Mouse (Mus musculus): Measurements from ENCODE around the gene Gprin2. TPM values are rescaled to one million over a fixed set of nuclear protein-coding genes. Genes with fewer than 3 reads are reported as not detected.
A peak's percentile ranks its signal among the peaks of the same experiment; 100 is the strongest.

Gene Gprin2
- 0.18 and 1.0 TPM in 2 replicates for polyA plus RNA-seq (2016; fragmentation: Nextera tagmentation; extraction: Ambion mirVana)

GRCm38 (mm10) chr14:34201231-34202035 lies at the start of gene Gprin2:
TSS of gene Gprin2 (minus strand) at chr14:34201653.
- no peaks in the 10 kb centered on the region for H3K9me3 ChIP-seq
- peak within 1 kb of the TSS; percentile 87 for H3K4me3 ChIP-seq
- peaks cover 58% of the 10 kb centered on the region for H3K27me3 ChIP-seq (replicated peaks; ENCODE audit: low read depth, poor library complexity, severe bottlenecking)
- no peaks in the 10 kb centered on the region for H3K36me3 ChIP-seq (replicated peaks)
- peaks cover 22% of the 10 kb centered on the region for H3K4me1 ChIP-seq
- 3% methylated on average over 49 of the region's 52 CpGs for WGBS
- H3K27ac ChIP-seq (replicated peaks): peak within 1 kb of the TSS; percentile 65
- peak; percentile 64 for DNase-seq (ENCODE audit: low spot score)

- 87% methylated on average over 6 of the region's 6 CpGs for WGBS
These were observed 39.2 kb upstream of the Gprin2 start for GRCm38 (mm10) chr14:34240676-34241075.

DNA sequence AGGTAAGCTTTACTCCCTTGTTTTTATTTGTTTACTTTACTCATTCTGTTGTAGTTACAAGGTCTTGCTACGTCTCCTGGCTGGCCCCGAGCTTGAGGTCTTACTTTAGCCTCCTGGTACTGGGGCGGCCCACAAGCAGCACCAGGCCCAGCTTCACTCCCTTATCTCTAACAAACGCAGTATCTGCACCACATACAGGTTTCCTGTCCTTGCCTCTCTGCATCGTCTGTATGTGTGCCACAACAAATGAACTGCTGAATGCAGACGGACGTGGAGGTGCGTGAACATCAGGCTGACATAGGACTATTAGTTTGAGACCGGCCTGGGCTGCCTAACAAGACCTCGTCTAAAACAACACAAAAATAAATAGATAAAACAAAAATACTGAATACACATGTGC lies 38.8 kb upstream of the Gprin2 start:
- Histone ChIP-seq H3K27ac (replicated peaks) (no peak overlapping the region), H3K27me3 (replicated peaks; ENCODE audit: low read depth, poor library complexity, severe bottlenecking) (no peaks in the 10 kb centered on the region), H3K9me3 (no peaks in the 10 kb centered on the region), H3K4me3 (no peak overlapping the region), H3K36me3 (replicated peaks) (no peaks in the 10 kb centered on the region), H3K4me1 (no peaks in the 10 kb centered on the region)
- no peak for DNase-seq (ENCODE audit: low spot score)
- 87% methylated on average over 10 of the region's 10 CpGs for WGBS

More at GRCm38 (mm10) chr14:34240676-34241075, 39.2 kb upstream of the Gprin2 start:
- no peaks in the 10 kb centered on the region for H3K9me3 ChIP-seq
- H3K27me3 ChIP-seq (replicated peaks; ENCODE audit: low read depth, poor library complexity, severe bottlenecking): no peaks in the 10 kb centered on the region
- H3K36me3 ChIP-seq (replicated peaks): no peaks in the 10 kb centered on the region
- no peak overlapping the region for H3K4me3 ChIP-seq
- no peak overlapping the region for H3K27ac ChIP-seq (replicated peaks)
- no peaks in the 10 kb centered on the region for H3K4me1 ChIP-seq
- no peak for DNase-seq (ENCODE audit: low spot score)

DNA sequence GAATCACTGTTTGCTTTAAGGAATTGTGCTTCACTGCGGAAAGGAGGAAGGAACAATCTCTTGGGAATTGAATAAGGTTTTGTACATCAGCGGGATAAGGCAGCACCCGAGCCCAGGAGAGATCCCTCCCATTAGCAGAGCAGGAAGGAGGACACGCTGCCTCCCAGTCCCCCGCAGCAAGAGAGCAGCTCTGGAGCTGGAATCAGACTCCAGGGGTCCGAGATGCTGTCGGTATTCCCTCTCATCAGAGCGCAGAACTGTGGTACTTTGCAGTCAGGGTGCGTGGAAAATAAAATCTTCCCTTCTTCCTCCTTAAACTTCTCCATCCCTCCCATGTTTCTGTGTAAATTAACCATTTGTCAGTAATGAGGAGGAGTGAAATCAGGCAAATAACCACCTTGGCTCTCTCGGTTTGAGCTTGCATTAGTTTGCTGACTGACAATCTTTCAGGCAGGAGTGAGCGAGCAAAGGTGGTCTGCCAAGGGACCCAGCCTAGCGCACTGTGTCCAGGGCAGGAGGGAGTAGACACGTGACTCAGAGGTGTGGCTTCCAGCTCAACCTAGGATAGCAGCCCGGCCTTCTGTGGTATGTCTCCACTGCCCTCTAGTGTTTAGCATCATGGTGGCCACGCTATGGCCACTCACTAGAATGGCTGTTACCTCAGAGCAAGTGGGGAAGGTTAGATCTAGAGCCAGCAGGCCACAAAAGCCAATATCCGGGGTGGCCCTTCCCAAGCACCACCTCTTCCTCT lies 33.4 kb upstream of the Gprin2 start:
- Histone ChIP-seq H3K27ac (replicated peaks) (no peak overlapping the region), H3K27me3 (replicated peaks; ENCODE audit: low read depth, poor library complexity, severe bottlenecking) (no peaks in the 10 kb centered on the region), H3K4me1 (peaks cover 7% of the 10 kb centered on the region), H3K36me3 (replicated peaks) (no peaks in the 10 kb centered on the region), H3K9me3 (no peaks in the 10 kb centered on the region), H3K4me3 (peak overlapping the region; percentile 51)
- peak; percentile 83 for DNase-seq (ENCODE audit: low spot score)
- WGBS: 4% methylated on average over 16 of the region's 16 CpGs

DNA sequence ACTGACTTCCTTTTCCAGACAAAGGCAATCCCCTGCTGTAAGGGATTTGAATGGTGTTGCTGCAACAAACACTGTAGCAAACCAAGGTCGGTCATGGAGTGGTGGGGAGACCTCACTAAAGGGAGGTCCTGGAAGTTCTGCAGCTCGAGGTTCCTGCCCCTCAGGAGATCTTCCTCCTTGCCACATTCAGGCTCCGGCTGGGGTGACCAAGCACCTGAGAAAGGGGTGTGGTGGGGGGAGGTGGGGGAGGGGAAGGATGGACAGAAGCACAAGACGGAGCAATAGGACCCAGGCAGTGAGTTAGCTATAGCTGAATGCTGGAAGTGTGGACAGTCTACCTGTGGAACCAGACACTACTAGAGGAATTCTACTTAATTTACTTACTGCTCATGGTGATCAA lies 32.4 kb upstream of the Gprin2 start:
- 67% methylated on average over 4 of the region's 4 CpGs for WGBS
- DNase-seq (ENCODE audit: low spot score): no peak
- H3K4me1 ChIP-seq: peaks cover 7% of the 10 kb centered on the region
- no peak overlapping the region for H3K27ac ChIP-seq (replicated peaks)
- H3K9me3 ChIP-seq: no peaks in the 10 kb centered on the region
- H3K36me3 ChIP-seq (replicated peaks): no peaks in the 10 kb centered on the region
- H3K4me3 ChIP-seq: no peak overlapping the region
- no peaks in the 10 kb centered on the region for H3K27me3 ChIP-seq (replicated peaks; ENCODE audit: low read depth, poor library complexity, severe bottlenecking)

- WGBS: 81% methylated on average over 9 of the region's 9 CpGs
- no peak for DNase-seq (ENCODE audit: low spot score)
- Histone ChIP-seq H3K36me3 (replicated peaks) (no peaks in the 10 kb centered on the region), H3K27ac (replicated peaks) (no peak overlapping the region), H3K27me3 (replicated peaks; ENCODE audit: low read depth, poor library complexity, severe bottlenecking) (no peaks in the 10 kb centered on the region), H3K9me3 (no peaks in the 10 kb centered on the region), H3K4me1 (peaks cover 7% of the 10 kb centered on the region), H3K4me3 (no peak overlapping the region)
These were observed 31.6 kb upstream of the Gprin2 start for GRCm38 (mm10) chr14:34232866-34233680.

DNA sequence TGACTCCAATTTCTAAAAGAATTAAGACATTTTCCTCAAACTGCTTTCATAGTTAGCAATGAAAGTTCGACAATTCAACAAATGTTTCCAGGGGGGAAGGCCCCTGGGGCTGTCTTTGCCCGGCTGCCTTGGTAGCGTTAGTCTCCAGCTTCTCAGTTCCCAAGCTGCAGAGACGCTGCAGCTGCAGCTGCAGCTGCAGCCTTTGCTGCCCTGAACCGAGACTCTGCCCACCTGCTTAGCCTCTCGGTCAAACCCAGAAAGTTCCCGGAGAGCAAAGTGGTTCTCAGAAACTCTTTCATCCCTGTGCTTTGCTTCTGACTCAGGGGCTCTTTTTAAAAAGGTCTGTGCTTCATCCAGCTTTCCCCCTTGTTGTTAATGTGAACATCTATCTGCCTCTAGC lies 30.9 kb upstream of the Gprin2 start:
- 54% methylated on average over 7 of the region's 7 CpGs for WGBS
- Histone ChIP-seq H3K27me3 (replicated peaks; ENCODE audit: low read depth, poor library complexity, severe bottlenecking) (no peaks in the 10 kb centered on the region), H3K9me3 (no peaks in the 10 kb centered on the region)

GRCm38 (mm10) chr14:34228830-34229506 lies 27.5 kb upstream of the Gprin2 start:
- Histone ChIP-seq H3K27ac (replicated peaks) (no peak overlapping the region), H3K9me3 (no peaks in the 10 kb centered on the region), H3K4me1 (no peaks in the 10 kb centered on the region), H3K27me3 (replicated peaks; ENCODE audit: low read depth, poor library complexity, severe bottlenecking) (no peaks in the 10 kb centered on the region), H3K4me3 (no peak overlapping the region), H3K36me3 (replicated peaks) (no peaks in the 10 kb centered on the region)
- 91% methylated on average over 10 of the region's 10 CpGs for WGBS
- DNase-seq (ENCODE audit: low spot score): no peak

More for the DNA sequence above, 30.9 kb upstream of the Gprin2 start:
- Histone ChIP-seq H3K4me3 (no peak overlapping the region), H3K27ac (replicated peaks) (no peak overlapping the region), H3K36me3 (replicated peaks) (no peaks in the 10 kb centered on the region), H3K4me1 (peaks cover 7% of the 10 kb centered on the region)
- DNase-seq (ENCODE audit: low spot score): no peak

GRCm38 (mm10) chr14:34227981-34228380 lies 26.5 kb upstream of the Gprin2 start:
- H3K27me3 ChIP-seq (replicated peaks; ENCODE audit: low read depth, poor library complexity, severe bottlenecking): no peaks in the 10 kb centered on the region
- no peak overlapping the region for H3K27ac ChIP-seq (replicated peaks)
- H3K9me3 ChIP-seq: no peaks in the 10 kb centered on the region
- no peaks in the 10 kb centered on the region for H3K4me1 ChIP-seq
- no peak overlapping the region for H3K4me3 ChIP-seq
- no peaks in the 10 kb centered on the region for H3K36me3 ChIP-seq (replicated peaks)
- 83% methylated on average over 12 of the region's 12 CpGs for WGBS
- DNase-seq (ENCODE audit: low spot score): no peak

DNA sequence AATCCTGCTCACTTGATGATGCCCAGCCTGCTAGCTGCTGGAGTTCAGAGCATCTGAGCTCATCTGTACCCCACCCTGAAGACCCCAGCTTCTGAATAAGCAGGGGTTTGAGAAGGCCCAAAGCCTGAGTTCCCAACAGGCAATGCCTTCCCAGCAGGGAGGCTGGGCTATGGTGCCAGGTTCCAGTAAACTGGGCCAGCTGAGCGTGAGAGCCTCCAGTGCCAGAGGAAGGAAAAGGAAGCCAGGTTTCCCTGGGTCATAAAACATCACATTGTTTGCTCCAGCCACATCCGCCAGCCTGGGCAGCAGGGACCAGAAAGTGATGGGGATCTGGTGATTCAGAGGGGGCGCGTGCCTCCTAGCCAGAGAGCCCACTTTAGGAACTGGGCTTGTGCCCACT lies 25.1 kb upstream of the Gprin2 start:
- Histone ChIP-seq H3K4me3 (no peak overlapping the region), H3K9me3 (no peaks in the 10 kb centered on the region), H3K36me3 (replicated peaks) (no peaks in the 10 kb centered on the region), H3K4me1 (no peaks in the 10 kb centered on the region), H3K27me3 (replicated peaks; ENCODE audit: low read depth, poor library complexity, severe bottlenecking) (peaks cover 11% of the 10 kb centered on the region), H3K27ac (replicated peaks) (no peak overlapping the region)
- no peak for DNase-seq (ENCODE audit: low spot score)
- 80% methylated on average over 4 of the region's 4 CpGs for WGBS

- no peaks in the 10 kb centered on the region for H3K9me3 ChIP-seq
- DNase-seq (ENCODE audit: low spot score): no peak
- no peaks in the 10 kb centered on the region for H3K36me3 ChIP-seq (replicated peaks)
- H3K27me3 ChIP-seq (replicated peaks; ENCODE audit: low read depth, poor library complexity, severe bottlenecking): peaks cover 17% of the 10 kb centered on the region
- H3K4me1 ChIP-seq: no peaks in the 10 kb centered on the region
- no peak overlapping the region for H3K4me3 ChIP-seq
- 84% methylated on average over 9 of the region's 9 CpGs for WGBS
- H3K27ac ChIP-seq (replicated peaks): no peak overlapping the region
These were observed 24.5 kb upstream of the Gprin2 start for GRCm38 (mm10) chr14:34225986-34226385.

DNA sequence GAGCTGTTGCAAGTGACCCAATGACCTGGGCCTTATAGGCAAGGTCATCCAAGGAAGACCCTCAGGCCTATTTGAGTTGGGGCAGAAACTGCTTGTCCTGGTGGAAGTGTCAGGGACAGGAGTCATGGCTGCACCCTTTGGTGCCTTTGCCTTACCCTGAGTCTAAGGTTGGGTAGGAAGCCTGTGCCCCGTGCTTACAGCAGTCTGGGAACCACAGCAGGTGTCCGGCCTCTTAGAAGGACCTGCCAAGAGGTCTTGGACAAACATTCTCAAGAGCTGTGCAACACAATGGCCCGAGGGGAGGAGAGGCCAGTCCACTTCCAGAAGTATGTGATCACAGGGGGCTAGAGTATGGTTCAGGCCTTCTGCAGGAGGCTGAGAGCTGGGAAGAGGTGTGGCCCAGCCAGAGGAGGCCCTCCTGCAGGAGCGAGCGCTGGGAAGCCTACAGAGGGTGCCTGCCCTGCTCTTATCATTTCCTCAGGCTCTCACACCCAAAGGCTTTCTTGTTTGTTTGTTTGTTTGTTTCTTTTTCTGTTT lies 22.0 kb upstream of the Gprin2 start:
- Histone ChIP-seq H3K27me3 (replicated peaks; ENCODE audit: low read depth, poor library complexity, severe bottlenecking) (peaks cover 43% of the 10 kb centered on the region), H3K9me3 (no peaks in the 10 kb centered on the region), H3K36me3 (replicated peaks) (no peaks in the 10 kb centered on the region), H3K4me3 (no peak overlapping the region), H3K27ac (replicated peaks) (no peak overlapping the region), H3K4me1 (peaks cover 8% of the 10 kb centered on the region)
- 74% methylated on average over 5 of the region's 5 CpGs for WGBS
- no peak for DNase-seq (ENCODE audit: low spot score)
